Mouse (Mus musculus) urinary bladder, postnatal 36 days (tissue): ENCODE results near the gene Card19.

ENCODE experiments used
- DNase-seq, 2 experiments: peaks; one replicate each; pipeline ENCODE4 v3.0.0; 2022; ENCODE audit warnings: low spot score in 2 of 2, mixed read lengths in 1 of 2

Card19 gene

DNA sequence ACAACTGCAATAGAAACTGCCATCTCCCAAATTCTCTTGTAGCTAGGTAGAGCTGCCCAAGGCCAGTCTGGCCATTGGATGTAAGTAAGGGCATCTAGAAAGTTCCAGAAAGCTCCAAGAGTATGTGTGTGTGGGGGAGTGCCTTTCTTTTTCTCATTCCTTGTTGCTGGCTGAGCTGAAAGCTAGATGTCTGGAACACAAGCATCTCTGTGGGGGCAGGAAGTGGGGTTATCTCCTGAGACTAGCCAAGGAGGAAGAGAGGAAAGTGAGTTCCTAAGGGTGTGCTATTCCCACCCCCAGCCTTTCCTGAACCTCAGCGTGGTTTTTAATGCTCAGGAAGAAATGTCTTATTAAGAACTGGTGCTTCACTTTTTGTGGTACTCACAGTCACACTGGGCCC is 44.1 kb downstream of the Card19 start:
- DNase-seq: no peak

DNA sequence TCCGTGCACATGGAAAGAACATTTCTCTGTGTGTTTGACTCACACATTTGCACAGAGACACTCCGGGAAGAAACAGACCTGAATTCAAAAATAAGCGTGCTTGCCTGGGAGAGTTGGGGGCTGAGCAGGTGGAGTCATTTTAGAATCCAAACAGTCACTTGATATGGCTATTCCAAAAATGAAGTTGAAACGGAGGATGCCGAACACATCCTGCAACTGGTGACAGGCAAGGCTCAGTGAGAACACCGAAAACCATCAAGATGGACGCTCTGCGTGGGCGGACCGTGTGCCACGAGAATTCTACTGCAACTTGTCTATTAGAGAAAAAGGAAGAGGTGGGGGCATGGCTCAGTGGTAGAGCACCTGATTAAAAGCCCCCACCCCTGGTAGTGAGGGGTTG is 45.2 kb downstream of the Card19 start:
- no peak for DNase-seq

DNA sequence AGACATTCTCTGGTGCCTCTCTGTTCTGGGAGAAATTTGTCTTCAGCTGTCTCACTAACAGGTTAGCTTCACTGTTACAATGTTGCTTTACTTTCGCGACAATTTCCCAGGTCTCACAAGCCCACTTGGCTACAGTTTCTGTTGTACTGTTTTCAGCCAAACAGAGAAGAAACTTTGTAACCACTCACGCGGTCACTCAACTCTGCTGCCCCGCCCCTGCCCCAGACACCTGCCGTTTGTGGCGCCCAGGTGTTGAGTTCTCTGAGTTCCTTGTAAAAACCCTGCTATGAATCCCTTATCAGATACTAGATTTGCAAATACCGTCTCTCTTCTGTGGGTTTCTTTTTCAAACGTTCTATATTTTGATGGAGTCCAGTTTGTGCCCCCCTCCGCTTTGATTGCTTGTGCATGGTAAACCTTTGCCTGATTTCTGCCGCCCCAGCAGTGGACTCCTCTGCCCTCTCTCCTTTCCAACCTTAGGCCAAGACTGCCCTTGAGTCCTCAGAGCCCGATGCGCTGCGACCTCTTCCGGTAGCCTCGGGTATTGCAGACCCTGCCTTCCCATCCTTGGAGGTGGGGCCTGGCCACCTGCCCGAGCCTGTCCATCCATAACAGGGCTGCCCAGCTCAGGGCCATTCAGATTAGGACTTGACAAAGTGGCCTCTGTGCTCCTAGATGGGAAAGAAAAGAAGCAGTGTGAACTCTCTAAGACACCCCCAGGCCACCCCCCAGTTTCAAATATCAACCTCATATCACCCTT is 46.2 kb downstream of the Card19 start:
- peak; percentile 84 to 88 for DNase-seq

DNA sequence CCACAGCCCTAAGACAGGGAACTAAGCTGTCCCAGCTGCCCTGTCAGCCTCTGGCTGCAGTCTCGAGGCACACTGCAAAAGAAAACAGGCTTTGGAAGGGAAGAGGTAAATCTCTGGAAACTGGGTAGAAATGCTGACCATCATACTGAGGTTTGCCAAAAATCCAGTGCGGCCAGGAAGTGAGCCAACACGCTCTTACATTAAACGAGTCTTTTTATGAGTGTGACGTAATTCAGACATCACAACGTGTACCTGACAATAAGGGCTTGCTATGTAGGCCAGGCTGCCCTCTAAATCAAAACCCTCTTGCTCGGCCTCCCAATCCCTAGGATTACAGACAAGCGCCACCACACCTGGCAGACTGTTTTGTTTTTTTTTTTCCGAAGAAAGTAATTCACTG is 48.8 kb downstream of the Card19 start:
- no peak for DNase-seq

DNA sequence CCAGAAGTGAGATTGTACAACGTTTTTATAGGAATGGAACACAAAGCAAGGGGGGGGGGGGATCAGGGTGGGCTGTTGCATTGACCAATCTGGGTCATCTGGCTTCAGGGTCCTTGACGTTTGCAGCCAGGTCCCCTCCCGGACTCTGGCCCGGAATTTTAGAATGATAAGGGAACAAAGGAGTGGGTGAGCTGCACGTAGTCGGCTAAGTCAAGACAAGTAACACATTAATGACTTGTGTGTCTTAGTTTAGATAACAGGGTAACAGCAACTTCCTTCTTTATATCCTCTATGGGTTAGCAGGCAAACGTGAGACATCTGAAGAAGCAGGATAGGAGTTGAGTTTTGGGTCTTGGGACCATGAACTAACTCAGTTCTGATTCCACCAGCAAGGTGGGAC is 52.2 kb downstream of the Card19 start:
- no peak for DNase-seq

DNA sequence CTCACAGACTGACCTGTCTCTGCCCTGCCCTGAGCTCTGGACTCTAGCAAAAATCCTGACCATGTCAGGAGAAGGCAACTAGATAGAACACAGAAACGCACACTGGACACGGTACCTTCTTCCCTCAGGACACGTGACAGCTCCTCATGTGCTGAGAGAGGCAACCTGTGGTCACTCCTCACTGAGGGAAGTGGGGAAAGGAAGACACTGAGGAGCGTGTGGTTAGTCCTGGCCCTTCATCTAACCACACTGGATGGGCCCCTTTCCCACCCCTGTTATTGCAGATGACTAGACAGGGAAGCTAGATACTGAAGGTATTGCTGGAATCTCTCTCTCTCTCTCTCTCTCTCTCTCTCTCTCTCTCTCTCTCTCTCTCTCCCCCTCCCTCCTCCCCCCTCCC is 53.1 kb downstream of the Card19 start:
- no peak for DNase-seq

DNA sequence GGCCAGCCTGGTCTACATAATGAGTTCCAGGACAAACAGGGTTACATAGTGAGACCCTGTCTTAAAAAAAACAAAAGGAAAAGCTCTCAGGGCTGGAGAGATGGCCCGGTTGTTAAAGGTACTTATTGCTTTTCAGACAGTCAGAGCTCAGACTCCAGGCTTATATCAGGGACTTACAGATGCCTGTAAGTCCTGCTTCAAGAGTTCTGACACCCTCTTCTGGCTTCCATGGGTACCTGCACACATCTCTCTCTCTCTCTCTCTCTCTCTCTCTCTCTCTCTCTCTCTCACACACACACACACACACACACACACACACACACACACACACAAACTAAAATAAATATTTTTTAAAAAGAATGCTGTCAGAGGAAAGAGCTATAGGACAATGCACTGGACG is 54.6 kb downstream of the Card19 start:
- DNase-seq: no peak

DNA sequence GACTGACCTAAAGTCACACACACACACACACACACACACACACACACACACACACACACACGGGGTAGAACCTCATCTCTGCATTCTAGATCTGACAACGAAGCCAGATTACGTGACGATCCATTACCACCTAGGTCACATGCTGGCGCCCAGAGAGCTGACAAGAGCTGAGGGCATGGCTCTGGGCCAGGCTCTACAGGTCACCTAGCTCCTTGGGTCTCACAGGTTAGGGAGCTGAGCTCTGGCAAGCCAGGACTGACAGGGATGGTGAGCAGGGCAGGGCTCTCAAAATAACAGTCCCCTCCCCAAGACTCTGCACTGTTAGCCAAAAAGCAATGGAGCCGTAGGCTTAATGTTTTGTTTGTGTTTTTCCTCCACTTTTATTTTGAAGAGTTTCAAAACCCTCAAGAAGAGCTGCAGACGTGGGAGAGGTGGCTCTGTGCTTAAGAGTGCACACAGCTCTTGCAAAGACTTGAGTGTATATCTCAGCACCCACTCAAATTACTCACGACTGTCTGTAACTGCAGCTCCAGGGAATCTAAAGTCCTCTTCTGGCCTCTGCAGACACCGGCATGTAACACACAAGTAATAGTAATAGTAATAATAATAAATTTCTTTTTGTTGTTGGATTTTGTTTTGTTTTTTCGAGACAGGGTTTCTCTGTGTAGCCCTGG is 57.7 kb downstream of the Card19 start:
- no peak for DNase-seq

DNA sequence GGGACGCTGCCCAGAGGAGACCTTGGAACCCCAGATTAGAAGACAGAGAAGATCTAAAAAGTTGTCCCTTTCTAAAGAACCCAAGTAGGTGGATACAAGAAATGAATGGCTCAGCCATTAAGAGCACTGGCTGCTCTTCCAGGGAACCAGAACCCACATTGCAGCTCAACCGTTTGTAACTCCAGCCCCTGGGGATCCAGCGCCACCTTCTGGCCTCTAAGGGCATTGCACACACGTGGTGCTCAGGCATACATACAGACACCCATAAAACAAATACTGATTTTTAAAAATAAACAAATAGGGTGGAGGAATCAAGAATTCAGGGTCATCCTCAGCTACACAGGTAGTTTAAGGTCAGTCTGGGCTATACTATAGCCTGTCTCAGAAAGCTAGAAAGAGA is 59.2 kb downstream of the Card19 start:
- DNase-seq: no peak

DNA sequence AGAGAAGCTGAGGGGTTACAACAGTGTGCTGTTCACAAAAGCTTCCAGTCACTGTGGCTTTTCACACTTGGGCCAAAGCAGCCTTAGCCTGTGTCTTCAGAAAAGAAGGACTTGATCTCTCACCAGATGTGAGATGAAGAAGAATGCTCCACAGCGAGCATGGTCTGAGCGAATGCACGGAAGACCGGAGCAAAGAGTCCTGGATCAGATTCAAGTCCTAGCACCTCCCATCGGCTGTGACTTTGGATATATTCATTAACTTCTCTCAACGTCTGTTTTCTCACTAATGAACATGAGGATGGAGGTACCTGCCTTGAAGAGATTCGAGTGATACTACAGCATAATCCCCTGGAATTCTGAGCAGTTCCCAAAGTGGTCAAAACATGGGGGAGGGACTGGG is 61.2 kb downstream of the Card19 start:
- no peak for DNase-seq

DNA sequence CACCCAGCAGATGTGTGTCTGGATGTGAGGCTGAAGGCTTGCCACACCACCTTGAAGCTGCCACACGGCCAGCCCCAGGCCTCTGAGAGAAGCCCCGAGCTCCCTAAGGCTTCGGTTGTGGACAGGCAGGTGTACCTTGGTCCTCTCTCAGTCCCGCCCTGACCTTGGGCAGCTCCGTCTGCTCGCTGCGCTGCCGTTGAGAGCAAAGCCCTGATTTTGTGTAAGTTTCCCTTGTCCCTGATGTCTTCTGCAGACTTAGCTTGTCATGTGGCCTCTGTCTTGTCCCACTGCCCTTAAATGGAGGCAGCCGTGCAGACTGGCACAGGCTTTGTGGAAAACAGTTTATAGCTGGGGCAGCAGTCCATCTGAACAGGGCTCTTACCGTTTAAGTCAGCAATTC is 61.8 kb downstream of the Card19 start:
- DNase-seq: no peak
